Mouse (Mus musculus): ENCODE measurements around the gene Magi1. TPM values are rescaled to one million over a fixed set of nuclear protein-coding genes. Genes with fewer than 3 reads are reported as not detected.

Gene Magi1
- polyA plus RNA-seq, 1 experiment from 2014 or later, result 36.2 TPM

DNA sequence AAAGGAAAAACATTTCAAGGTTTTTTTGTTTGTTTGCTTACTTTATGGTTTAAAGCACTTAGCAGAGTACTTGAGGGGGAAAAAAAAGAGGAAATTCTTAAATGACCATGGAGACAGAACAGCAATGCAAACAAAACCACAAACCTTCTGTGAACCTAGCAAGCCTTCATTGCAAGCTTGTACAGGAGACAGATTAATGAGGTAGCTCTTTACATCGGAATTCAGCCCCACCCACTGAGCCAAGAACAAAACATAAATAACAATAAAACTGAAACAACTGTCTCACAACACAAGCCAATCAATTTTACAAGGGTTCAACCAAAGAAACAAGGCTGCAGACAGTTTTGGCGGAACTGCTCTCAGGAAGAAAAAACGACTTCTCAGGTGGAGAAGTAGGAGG lies 296.2 kb downstream of the Magi1 start:
- no peak overlapping the region for H3K4me2 ChIP-seq (ENCODE audit: low read length)
- WGBS, result 19% methylated on average over 3 of the region's 3 CpGs

DNA sequence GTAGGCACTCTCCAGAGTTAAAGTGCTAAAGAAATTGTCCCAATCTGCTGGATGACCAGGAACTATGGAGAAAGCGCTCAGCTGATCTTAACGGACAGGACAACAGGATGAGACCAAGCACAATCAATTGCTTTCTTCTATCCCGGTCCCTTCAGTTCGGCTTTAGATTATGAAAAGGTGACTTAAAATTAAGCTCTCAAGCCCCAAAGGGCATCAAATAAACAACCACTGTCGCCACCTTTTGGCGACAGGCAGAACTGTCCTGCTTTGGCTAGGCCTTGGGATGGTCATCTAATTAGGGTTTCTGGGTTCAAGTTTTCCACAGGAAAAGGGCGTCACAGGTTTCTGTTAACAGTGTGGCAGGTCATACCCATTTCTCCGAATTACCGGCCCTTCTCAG lies 298.6 kb downstream of the Magi1 start:
- WGBS, result 50% methylated on average over 9 of the region's 9 CpGs
- Histone ChIP-seq H3K27me3 (replicated peaks; ENCODE audit: control insufficient read depth, insufficient read depth, low read length) (no peaks in the 10 kb centered on the region), H3K4me3 (replicated peaks; ENCODE audit: low read length) (no peak overlapping the region), H3K4me2 (ENCODE audit: low read length) (no peak overlapping the region), H3K9ac (replicated peaks; ENCODE audit: low read depth, low read length) (no peak overlapping the region), H3K4me1 (replicated peaks; ENCODE audit: control insufficient read depth, insufficient read depth, low read length) (peaks cover 5% of the 10 kb centered on the region; the same call in 1 of the 2 replicates), H3K36me3 (ENCODE audit: control insufficient read depth, insufficient read depth) (no peaks in the 10 kb centered on the region), H3K27ac (ENCODE audit: low read length) (no peak overlapping the region), H3K9me3 (ENCODE audit: control insufficient read depth, low read length) (no peaks in the 10 kb centered on the region)
- no peak for ATAC-seq

More for the DNA sequence above, 296.2 kb downstream of the Magi1 start:
- Histone ChIP-seq H3K9me3 (ENCODE audit: control insufficient read depth, low read length) (no peaks in the 10 kb centered on the region), H3K27ac (ENCODE audit: low read length) (no peak overlapping the region), H3K27me3 (replicated peaks; ENCODE audit: control insufficient read depth, insufficient read depth, low read length) (no peaks in the 10 kb centered on the region), H3K36me3 (ENCODE audit: control insufficient read depth, insufficient read depth) (no peaks in the 10 kb centered on the region), H3K4me3 (replicated peaks; ENCODE audit: low read length) (no peak overlapping the region), H3K4me1 (replicated peaks; ENCODE audit: control insufficient read depth, insufficient read depth, low read length) (no peaks in the 10 kb centered on the region), H3K9ac (replicated peaks; ENCODE audit: low read depth, low read length) (no peak overlapping the region)
- ATAC-seq, result no peak

DNA sequence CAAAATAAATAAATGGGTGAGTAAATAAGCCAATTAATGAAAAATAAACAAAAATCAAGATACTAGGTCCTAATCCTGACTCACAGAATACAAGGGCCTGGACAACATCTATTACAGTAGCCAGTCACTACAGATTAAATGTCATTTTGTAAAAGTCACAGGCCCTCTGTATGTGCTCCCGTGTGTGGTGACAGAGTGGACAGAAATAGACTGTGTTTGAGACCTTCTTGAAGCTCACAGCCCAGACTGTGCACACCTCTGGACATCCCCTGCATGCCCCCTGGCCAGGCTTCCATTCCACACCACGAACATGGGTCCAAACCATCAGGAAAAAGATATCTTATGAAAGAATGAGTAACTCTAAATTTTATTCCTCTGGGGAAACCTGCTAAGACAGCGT lies 300.2 kb downstream of the Magi1 start:
- no peaks in the 10 kb centered on the region for H3K27me3 ChIP-seq (replicated peaks; ENCODE audit: control insufficient read depth, insufficient read depth, low read length)
- H3K4me3 ChIP-seq (replicated peaks; ENCODE audit: low read length), result no peak overlapping the region
- ATAC-seq, result no peak
- 92% methylated on average over 3 of the region's 3 CpGs for WGBS
- H3K9me3 ChIP-seq (ENCODE audit: control insufficient read depth, low read length), result no peaks in the 10 kb centered on the region
- H3K9ac ChIP-seq (replicated peaks; ENCODE audit: low read depth, low read length), result no peak overlapping the region
- H3K36me3 ChIP-seq (ENCODE audit: control insufficient read depth, insufficient read depth), result no peaks in the 10 kb centered on the region
- H3K4me1 ChIP-seq (replicated peaks; ENCODE audit: control insufficient read depth, insufficient read depth, low read length), result peaks cover 5% of the 10 kb centered on the region; the same call in 1 of the 2 replicates
- H3K4me2 ChIP-seq (ENCODE audit: low read length), result no peak overlapping the region
- H3K27ac ChIP-seq (ENCODE audit: low read length), result no peak overlapping the region

DNA sequence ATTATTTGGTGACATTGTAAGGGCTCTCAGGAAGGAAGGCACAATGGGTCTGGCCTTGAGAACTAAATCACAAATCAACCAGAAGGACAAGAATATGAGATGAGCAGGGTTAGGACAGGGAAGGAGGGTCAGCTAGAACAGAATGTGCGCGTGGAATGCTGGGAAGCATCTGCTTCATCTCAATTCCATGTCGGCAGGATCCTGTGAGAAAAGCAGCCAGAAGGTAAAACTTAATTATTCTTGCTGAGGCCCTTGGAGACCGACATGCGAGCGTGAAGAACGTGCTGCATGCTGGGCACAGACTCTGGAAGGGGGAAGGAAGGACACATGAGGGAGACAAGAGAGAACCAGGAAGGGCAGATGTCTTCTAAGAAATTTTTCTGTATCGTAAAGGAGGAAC lies 302.5 kb downstream of the Magi1 start:
- Histone ChIP-seq H3K9me3 (ENCODE audit: control insufficient read depth, low read length) (peaks cover 3% of the 10 kb centered on the region), H3K36me3 (ENCODE audit: control insufficient read depth, insufficient read depth) (no peaks in the 10 kb centered on the region), H3K9ac (replicated peaks; ENCODE audit: low read depth, low read length) (no peak overlapping the region), H3K4me2 (ENCODE audit: low read length) (no peak overlapping the region), H3K27ac (ENCODE audit: low read length) (no peak overlapping the region), H3K4me3 (replicated peaks; ENCODE audit: low read length) (no peak overlapping the region), H3K4me1 (replicated peaks; ENCODE audit: control insufficient read depth, insufficient read depth, low read length) (peaks cover 5% of the 10 kb centered on the region; the same call in 1 of the 2 replicates), H3K27me3 (replicated peaks; ENCODE audit: control insufficient read depth, insufficient read depth, low read length) (no peaks in the 10 kb centered on the region)
- no peak for ATAC-seq
- WGBS, result 45% methylated on average over 8 of the region's 8 CpGs

DNA sequence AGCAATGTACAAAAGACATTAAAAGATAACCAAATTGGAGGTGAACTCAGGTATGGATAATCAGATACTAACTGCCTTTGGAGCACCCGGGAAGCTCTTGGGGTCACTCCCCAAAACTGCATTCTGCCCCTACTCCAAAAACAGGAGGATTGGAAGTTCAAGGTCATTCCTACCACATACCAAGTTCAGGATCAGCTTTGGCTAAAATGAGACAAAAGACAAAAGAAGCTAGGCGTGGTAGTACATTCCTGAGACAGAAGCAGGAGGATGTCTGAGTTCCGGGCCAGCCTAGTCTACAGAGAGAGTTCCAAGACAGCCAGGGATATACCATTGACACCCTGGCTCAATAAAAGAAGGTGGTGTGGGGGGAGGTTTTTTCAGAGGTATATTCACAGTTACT lies 304.5 kb downstream of the Magi1 start:
- no peak overlapping the region for H3K27ac ChIP-seq (ENCODE audit: low read length)
- H3K4me3 ChIP-seq (replicated peaks; ENCODE audit: low read length), result no peak overlapping the region
- 86% methylated on average over 3 of the region's 3 CpGs for WGBS

DNA sequence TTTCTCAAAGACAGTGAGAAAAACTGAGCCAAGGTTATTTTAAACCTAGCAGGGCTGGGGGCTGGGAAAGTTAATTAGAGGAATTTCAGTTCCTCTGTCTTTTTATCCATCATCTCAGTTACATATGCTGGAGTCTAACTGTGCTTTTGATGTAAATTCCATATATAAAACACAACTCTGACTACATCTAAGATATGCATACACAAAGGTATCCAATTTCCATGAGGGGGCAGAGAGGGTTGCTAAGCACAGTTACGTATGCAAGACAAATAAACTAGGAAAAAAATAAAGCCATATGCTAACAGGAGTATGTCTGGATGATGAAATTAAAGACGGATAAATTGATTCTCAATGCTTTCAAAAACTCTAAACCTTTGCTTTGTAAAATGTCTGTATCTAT lies 315.0 kb downstream of the Magi1 start:
- Histone ChIP-seq H3K36me3 (ENCODE audit: control insufficient read depth, insufficient read depth) (no peaks in the 10 kb centered on the region), H3K4me2 (ENCODE audit: low read length) (no peak overlapping the region), H3K9me3 (ENCODE audit: control insufficient read depth, low read length) (no peaks in the 10 kb centered on the region), H3K4me3 (replicated peaks; ENCODE audit: low read length) (no peak overlapping the region), H3K27me3 (replicated peaks; ENCODE audit: control insufficient read depth, insufficient read depth, low read length) (no peaks in the 10 kb centered on the region), H3K4me1 (replicated peaks; ENCODE audit: control insufficient read depth, insufficient read depth, low read length) (no peaks in the 10 kb centered on the region), H3K27ac (ENCODE audit: low read length) (no peak overlapping the region), H3K9ac (replicated peaks; ENCODE audit: low read depth, low read length) (no peak overlapping the region)
- ATAC-seq, result no peak
- whole genome bisulfite sequencing, result 65% methylated on average over 2 of the region's 2 CpGs

More for the DNA sequence above, 304.5 kb downstream of the Magi1 start:
- no peak overlapping the region for H3K9ac ChIP-seq (replicated peaks; ENCODE audit: low read depth, low read length)
- no peaks in the 10 kb centered on the region for H3K36me3 ChIP-seq (ENCODE audit: control insufficient read depth, insufficient read depth)
- H3K4me2 ChIP-seq (ENCODE audit: low read length), result no peak overlapping the region
- H3K9me3 ChIP-seq (ENCODE audit: control insufficient read depth, low read length), result peaks cover 3% of the 10 kb centered on the region
- no peak for ATAC-seq
- H3K4me1 ChIP-seq (replicated peaks; ENCODE audit: control insufficient read depth, insufficient read depth, low read length), result peaks cover 5% of the 10 kb centered on the region; the same call in 1 of the 2 replicates
- H3K27me3 ChIP-seq (replicated peaks; ENCODE audit: control insufficient read depth, insufficient read depth, low read length), result no peaks in the 10 kb centered on the region

DNA sequence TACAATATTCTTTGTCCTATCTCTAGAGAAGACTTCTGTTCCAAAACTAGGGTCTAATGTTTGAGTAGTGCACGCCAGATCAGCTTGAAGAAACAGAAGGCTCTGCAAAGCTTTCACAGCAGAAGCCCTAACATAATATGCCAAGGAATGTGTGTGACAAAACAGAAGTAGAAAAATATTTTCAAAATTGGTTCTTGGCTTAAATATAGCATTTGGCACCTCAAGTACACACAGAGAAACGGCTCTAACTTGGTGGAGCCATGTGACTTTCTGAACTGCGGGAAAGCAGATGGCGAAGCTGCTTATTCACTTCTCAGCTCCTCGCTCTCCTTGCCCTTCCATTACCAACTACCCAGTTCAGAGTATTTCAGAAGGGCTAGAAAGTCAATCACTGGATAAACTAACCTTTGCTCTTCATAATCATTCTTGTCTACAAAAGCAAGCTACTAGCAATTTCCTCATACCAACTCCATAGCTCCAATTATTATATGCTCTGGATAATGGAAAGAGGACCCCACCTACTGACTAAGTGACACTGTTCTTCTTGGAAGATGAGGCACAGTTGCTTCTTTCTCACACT lies 320.9 kb downstream of the Magi1 start:
- 61% methylated on average over 5 of the region's 5 CpGs for WGBS
- Histone ChIP-seq H3K9me3 (ENCODE audit: control insufficient read depth, low read length) (no peaks in the 10 kb centered on the region), H3K27ac (ENCODE audit: low read length) (no peak overlapping the region), H3K27me3 (replicated peaks; ENCODE audit: control insufficient read depth, insufficient read depth, low read length) (no peaks in the 10 kb centered on the region), H3K9ac (replicated peaks; ENCODE audit: low read depth, low read length) (no peak overlapping the region), H3K36me3 (ENCODE audit: control insufficient read depth, insufficient read depth) (no peaks in the 10 kb centered on the region), H3K4me1 (replicated peaks; ENCODE audit: control insufficient read depth, insufficient read depth, low read length) (no peaks in the 10 kb centered on the region; the same call in 1 of the 2 replicates), H3K4me2 (ENCODE audit: low read length) (no peak overlapping the region), H3K4me3 (replicated peaks; ENCODE audit: low read length) (no peak overlapping the region)
- ATAC-seq, result peak; percentile 63

DNA sequence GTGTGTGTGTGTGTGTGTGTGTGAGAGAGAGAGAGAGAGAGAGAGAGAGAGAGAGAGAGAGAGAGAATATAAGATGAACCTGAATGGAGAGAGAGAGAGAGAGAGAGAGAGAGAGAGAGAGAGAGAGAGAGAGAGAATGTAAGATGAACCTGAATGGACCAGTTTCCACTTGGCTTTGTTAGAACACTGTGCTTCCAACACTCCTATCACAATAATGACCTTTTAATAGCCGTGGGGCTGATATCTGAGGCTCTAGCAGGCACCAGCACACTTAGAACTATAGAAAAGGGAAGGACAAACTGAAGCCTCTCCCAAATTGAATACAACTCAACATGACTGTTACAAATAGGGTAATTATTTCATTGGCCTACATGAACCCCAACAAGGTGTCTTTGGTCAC lies 321.9 kb downstream of the Magi1 start:
- Histone ChIP-seq H3K9me3 (ENCODE audit: control insufficient read depth, low read length) (no peaks in the 10 kb centered on the region), H3K9ac (replicated peaks; ENCODE audit: low read depth, low read length) (no peak overlapping the region), H3K36me3 (ENCODE audit: control insufficient read depth, insufficient read depth) (no peaks in the 10 kb centered on the region), H3K4me3 (replicated peaks; ENCODE audit: low read length) (no peak overlapping the region), H3K27ac (ENCODE audit: low read length) (no peak overlapping the region), H3K4me1 (replicated peaks; ENCODE audit: control insufficient read depth, insufficient read depth, low read length) (peaks cover 6% of the 10 kb centered on the region), H3K27me3 (replicated peaks; ENCODE audit: control insufficient read depth, insufficient read depth, low read length) (no peaks in the 10 kb centered on the region), H3K4me2 (ENCODE audit: low read length) (no peak overlapping the region)
- 74% methylated on average over 1 of the region's 1 CpGs for WGBS
- no peak for ATAC-seq

DNA sequence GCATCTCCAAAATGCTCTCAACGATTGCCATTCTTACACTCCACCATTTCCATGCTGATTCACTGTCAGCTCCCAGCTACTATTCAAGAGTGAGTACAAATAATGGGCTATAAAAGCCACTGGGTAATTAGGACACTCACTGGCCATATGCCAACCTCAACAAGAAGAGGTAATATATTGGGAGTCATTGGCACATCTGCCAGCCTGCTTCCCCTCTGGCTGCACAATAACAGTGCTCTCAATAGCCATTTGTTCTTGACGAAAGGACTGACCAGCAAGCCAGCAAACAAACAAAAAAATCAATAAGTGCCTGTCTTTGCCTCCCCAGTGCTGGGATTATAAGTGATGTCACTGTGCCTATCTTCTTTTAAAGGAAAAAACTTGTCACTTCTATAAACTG lies 326.5 kb downstream of the Magi1 start:
- WGBS, result 7% methylated on average over 2 of the region's 2 CpGs
- Histone ChIP-seq H3K4me3 (replicated peaks; ENCODE audit: low read length) (no peak overlapping the region), H3K36me3 (ENCODE audit: control insufficient read depth, insufficient read depth) (no peaks in the 10 kb centered on the region), H3K4me2 (ENCODE audit: low read length) (no peak overlapping the region), H3K27me3 (replicated peaks; ENCODE audit: control insufficient read depth, insufficient read depth, low read length) (no peaks in the 10 kb centered on the region), H3K9ac (replicated peaks; ENCODE audit: low read depth, low read length) (no peak overlapping the region), H3K9me3 (ENCODE audit: control insufficient read depth, low read length) (no peaks in the 10 kb centered on the region), H3K27ac (ENCODE audit: low read length) (no peak overlapping the region), H3K4me1 (replicated peaks; ENCODE audit: control insufficient read depth, insufficient read depth, low read length) (peaks cover 10% of the 10 kb centered on the region)
- peak; percentile 43; the same call in 1 of the 2 replicates for ATAC-seq

DNA sequence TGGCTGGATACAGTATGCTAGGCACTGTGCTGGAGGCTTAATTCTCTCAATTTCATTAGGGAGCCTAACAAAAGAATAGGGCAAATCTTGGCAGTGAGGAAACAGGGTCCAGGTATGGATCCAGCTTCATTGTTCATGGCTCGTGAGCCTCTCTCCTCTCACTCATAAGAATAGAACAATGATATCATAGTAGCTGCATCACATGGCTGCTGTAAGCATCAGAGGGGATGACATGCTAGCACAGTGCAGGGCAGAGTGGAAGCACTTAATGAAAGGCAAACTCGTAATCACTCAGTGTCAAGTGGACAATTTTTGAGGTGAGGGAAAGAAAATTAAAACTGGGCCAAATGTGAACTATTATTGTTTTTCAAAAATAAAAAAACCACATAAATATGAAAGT lies 337.1 kb downstream of the Magi1 start:
- H3K4me2 ChIP-seq (ENCODE audit: low read length), result no peak overlapping the region
- WGBS, result 50% methylated on average over 2 of the region's 2 CpGs
- H3K4me1 ChIP-seq (replicated peaks; ENCODE audit: control insufficient read depth, insufficient read depth, low read length), result no peaks in the 10 kb centered on the region
- no peaks in the 10 kb centered on the region for H3K9me3 ChIP-seq (ENCODE audit: control insufficient read depth, low read length)
- no peaks in the 10 kb centered on the region for H3K27me3 ChIP-seq (replicated peaks; ENCODE audit: control insufficient read depth, insufficient read depth, low read length)
- H3K27ac ChIP-seq (ENCODE audit: low read length), result no peak overlapping the region
- no peak overlapping the region for H3K4me3 ChIP-seq (replicated peaks; ENCODE audit: low read length)
- no peak for ATAC-seq
- no peak overlapping the region for H3K9ac ChIP-seq (replicated peaks; ENCODE audit: low read depth, low read length)
- no peaks in the 10 kb centered on the region for H3K36me3 ChIP-seq (ENCODE audit: control insufficient read depth, insufficient read depth)

All from forebrain, embryonic 16.5 days (tissue).